Mouse (Mus musculus) heart, adult 2 months (tissue): ENCODE data around the gene Gm11549. TPM values are rescaled to one million over a fixed set of nuclear protein-coding genes. Genes with fewer than 3 reads are reported as not detected.

Source experiments
- DNase-seq, 2 experiments: peaks; one replicate each; pipeline ENCODE4 v3.0.0; 2021
- H3K27ac ChIP-seq: fragments of 200-600 bp; 2 replicates; pipeline ENCODE4 v1.8.1; 2022
- H3K27me3 ChIP-seq: fragments of 200-500 bp; 2 replicates; pipeline ENCODE4 v1.6.1; 2012; ENCODE audit warnings: mild to moderate bottlenecking, low read length, inconsistent platforms, mixed read lengths; ENCODE audit not compliant: control insufficient read depth, insufficient read depth
- H3K36me3 ChIP-seq: fragments of 200-500 bp; 2 replicates; pipeline ENCODE4 v1.6.1; 2012; ENCODE audit warnings: low read length, inconsistent platforms; ENCODE audit not compliant: control insufficient read depth, insufficient read depth
- H3K4me1 ChIP-seq: fragments of 200-500 bp; 2 replicates; pipeline ENCODE4 v1.6.1; 2011; ENCODE audit warnings: low read length; ENCODE audit not compliant: control insufficient read depth, insufficient read depth
- H3K4me3 ChIP-seq: fragments of 200-600 bp; 2 replicates; pipeline ENCODE4 v1.8.1; 2022
- H3K79me2 ChIP-seq: fragments of 200-500 bp; replicated peaks from 2 replicates; pipeline ENCODE4 v1.6.1; 2012; ENCODE audit warnings: mild to moderate bottlenecking, inconsistent platforms, low read length, moderate library complexity, mixed read lengths; ENCODE audit not compliant: control insufficient read depth, insufficient read depth
- H3K9ac ChIP-seq: fragments of 200-500 bp; 2 replicates; pipeline ENCODE4 v1.6.1; 2012; ENCODE audit warnings: low read depth, mild to moderate bottlenecking, control low read depth, inconsistent platforms, low read length, mixed read lengths
- CTCF ChIP-seq: fragments of 200-600 bp; IDR thresholded peaks from 2 replicates; pipeline ENCODE4 v1.8.1; 2022; ENCODE audit warnings: antibody characterized with exemption, mild to moderate bottlenecking, moderate library complexity
- EP300 ChIP-seq: fragments of 200-500 bp; IDR thresholded peaks from 2 replicates; pipeline ENCODE4 v1.6.1; 2011; ENCODE audit warnings: low read depth, low read length, control low read depth; ENCODE audit not compliant: insufficient read depth
- POLR2A ChIP-seq: fragments of 200-500 bp; IDR thresholded peaks from 2 replicates; pipeline ENCODE4 v1.6.1; 2011; ENCODE audit warnings: mild to moderate bottlenecking, low read depth, low read length, control low read depth; ENCODE audit not compliant: insufficient read depth
- WGBS: fragments of 180-500 bp; shearing (Covaris S2); methylation state at CpG from one replicate; pipeline ENCODE4 v1.1.7; 2018; 5-methylcytosine and 5-hydroxymethylcytosine counted together
- intact Hi-C: fragments of 180-260 bp; cut with DNase I; formaldehyde crosslinking; loops from one replicate; pipeline ENCODE4 v1.15.1; 2025
- polyA plus RNA-seq: library from polyadenylated mRNA; depleted of rRNA; stranded (reverse); fragments of >200 nt; gene quantifications from 2 replicates; pipeline ENCODE4 v1.2.3, GENCODE M21; 2012
- total RNA-seq, 2 experiments: library from RNA; stranded (reverse); gene quantifications; 2 replicates each; pipeline ENCODE4 v1.2.3; 2021

Gm11549 gene
- total and polyA plus RNA-seq, 3 experiments, result not detected

DNA sequence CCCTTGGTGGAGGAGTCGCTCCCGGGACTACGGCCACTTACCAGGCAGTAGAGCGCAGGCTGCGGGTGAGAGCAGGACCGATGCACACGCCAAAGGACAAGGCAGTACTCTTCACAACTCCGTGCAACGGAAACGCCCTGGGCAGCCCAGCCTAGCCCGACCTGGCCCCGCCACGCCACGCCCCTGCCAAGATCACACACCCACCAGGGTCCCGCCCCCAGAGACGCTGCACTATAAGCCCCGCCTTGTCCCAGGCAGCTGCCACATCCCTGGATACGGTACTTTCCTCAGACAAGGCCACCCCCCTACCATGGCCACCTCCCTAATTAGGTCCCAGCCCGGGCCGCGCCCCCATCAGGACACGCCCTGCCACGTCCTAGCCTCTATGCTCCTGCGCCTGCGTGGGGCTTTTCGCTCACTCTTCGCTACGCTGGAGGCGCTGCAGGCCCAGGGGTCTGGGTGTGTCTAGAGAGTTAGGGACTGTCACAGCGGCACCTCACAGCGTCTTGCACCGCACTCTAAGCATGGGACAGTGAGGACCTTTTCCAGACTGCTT is 46.0 kb downstream of the Gm11549 start, which contains the start of the genes Anxa5 and 1810062G17Rik:
Anxa5 (minus strand) TSS at position 363 of the 556 bp plus-strand sequence.
1810062G17Rik (plus strand) TSS at position 406 of the 556 bp plus-strand sequence.
- peaks cover 11% of the 10 kb centered on the region for H3K4me1 ChIP-seq

DNA sequence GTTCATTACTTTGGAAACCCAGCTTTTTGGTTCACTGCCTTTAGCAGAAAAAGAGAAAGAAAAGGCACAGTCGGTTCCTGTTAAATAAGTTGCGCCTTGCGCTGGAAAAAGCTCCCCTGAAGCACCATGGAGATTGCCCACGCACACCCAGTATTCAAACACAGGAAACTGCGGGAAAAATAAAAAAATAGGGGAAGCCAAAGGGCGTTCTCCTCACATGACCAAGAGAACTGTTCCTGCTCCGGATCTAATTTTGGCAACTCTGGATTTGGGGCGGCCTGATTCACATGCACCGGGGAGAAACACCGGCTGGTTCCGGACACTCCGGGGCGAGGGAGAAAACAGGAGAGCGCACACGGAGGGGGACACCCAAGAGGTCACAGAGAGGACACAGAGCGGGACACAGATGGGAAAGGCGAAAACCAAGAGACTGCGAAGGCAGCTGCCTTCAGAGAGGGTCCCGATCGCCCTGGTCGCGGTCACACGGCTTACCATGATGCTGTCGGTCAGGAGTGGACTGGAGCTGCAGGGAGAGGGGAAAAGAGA is 46.6 kb downstream of the Gm11549 start:
- no peak for TF ChIP-seq EP300
- no peak for TF ChIP-seq CTCF
- no peak; the same call in 1 of the 2 replicates for TF ChIP-seq POLR2A
- Histone ChIP-seq H3K27me3 (no peaks in the 10 kb centered on the region), H3K79me2 (no peaks in the 10 kb centered on the region; the same call in 1 of the 2 replicates), H3K4me1 (peaks cover 14% of the 10 kb centered on the region), H3K9ac (peak overlapping the region; percentile 87), H3K4me3 (peak overlapping the region; percentile 100), H3K36me3 (peaks cover 9% of the 10 kb centered on the region), H3K27ac (peak overlapping the region; percentile 98)
- DNase-seq, result peak; percentile 77 to 80
- intact Hi-C loops, result loop anchor here (5.0 to 10.0 kb wide), 4 partner anchors 77 to 540 kb away; partner anchors contain the start of genes Acad9, Ccna2, Dcun1d1 and Exosc9
- WGBS, result under 1% methylated on average over 24 of the region's 24 CpGs

More for the DNA sequence above, 46.0 kb downstream of the Gm11549 start, which contains the start of the genes Anxa5 and 1810062G17Rik:
- Histone ChIP-seq H3K27ac (peak within 1 kb of the TSS; percentile 98), H3K79me2 (no peaks in the 10 kb centered on the region), H3K9ac (peak within 1 kb of the TSS; percentile 87), H3K4me3 (peak within 1 kb of the TSS; percentile 100), H3K36me3 (peaks cover 9% of the 10 kb centered on the region), H3K27me3 (no peaks in the 10 kb centered on the region)
- intact Hi-C loops, result loop anchor here (1.0 to 10.0 kb wide), 5 partner anchors 20 to 541 kb away; partner anchors contain the start of genes Acad9, Ccna2, Dcun1d1 and Exosc9
- DNase-seq, result peak; percentile 98 to 99
- TF ChIP-seq POLR2A (peak; percentile 98), EP300 (peak; percentile 43), CTCF (peak; percentile 72)
- WGBS, result under 1% methylated on average over 32 of the region's 32 CpGs

DNA sequence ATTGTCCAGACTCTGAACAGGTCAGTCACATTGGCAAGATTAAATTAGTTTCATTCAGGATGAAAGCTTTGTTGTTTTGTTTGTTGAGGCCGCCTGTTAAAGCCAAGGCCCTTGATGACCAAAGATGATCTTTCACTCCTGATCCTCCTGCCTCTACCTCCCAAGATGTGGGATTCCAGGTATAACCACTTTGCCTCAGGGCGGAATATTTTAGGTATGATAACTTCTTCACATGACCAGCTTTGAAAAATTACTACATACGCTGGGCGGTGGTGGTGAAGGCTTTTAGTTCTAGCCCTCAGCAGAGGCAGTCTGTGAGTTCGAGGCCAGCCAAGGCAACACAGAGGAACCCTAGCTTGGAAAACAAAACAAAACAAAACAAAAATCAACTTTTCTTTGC is 47.2 kb downstream of the Gm11549 start:
- Histone ChIP-seq H3K4me3 (peak overlapping the region; percentile 100), H3K4me1 (peaks cover 15% of the 10 kb centered on the region), H3K36me3 (peaks cover 9% of the 10 kb centered on the region), H3K9ac (no peak overlapping the region), H3K27ac (peak overlapping the region; percentile 98), H3K27me3 (no peaks in the 10 kb centered on the region), H3K79me2 (no peaks in the 10 kb centered on the region; the same call in 1 of the 2 replicates)
- WGBS, result 54% methylated on average over 5 of the region's 5 CpGs
- TF ChIP-seq EP300 (no peak), POLR2A (no peak), CTCF (no peak)
- intact Hi-C loops, result loop anchor here (10.0 kb wide), 2 partner anchors 410 to 540 kb away; partner anchors contain the start of genes Acad9 and Dcun1d1
- no peak for DNase-seq

DNA sequence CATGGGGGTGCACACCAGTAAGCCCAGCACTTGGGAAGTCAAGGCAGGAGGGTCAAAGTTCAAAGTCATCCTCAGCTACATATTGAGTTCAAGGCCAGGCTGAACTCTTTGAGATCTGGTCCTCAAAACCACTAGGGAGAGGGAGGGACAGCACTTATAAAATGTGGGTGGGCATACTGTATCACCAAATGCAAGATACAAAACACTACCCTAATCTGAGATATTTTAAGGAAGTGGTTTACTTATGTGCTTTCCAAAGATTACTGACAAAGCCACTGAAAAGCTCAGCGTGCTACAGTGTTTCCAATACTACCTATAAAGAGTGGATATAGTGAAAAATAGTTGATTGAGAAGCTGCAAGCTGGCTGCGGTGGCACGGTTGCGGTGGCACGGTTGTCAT is 48.4 kb downstream of the Gm11549 start:
- Histone ChIP-seq H3K36me3 (peaks cover 9% of the 10 kb centered on the region), H3K4me1 (peaks cover 19% of the 10 kb centered on the region)
- 86% methylated on average over 5 of the region's 5 CpGs for WGBS

DNA sequence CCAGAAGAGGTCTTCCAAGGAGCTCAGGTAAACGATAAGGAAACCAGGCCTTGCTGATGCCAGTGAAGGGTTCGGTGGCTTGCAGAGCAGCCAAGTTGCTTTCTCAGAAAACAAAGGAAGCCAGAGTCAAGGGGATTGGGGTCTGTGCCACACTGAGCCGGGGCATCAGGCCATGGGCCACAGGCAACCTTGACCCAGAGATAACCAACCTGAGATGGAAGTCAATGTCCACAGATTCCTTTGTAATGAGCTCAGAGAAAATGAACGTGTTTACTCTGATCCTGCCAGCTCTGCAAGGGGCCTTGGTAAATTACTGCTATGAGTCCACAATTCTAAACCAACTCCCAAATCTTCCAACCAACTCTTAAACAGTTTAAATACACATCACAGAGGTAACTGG is 49.8 kb downstream of the Gm11549 start:
- Histone ChIP-seq H3K79me2 (peaks cover 5% of the 10 kb centered on the region), H3K27ac (peak overlapping the region; percentile 3; the same call in 1 of the 2 replicates), H3K4me1 (peaks cover 27% of the 10 kb centered on the region), H3K4me3 (no peak overlapping the region), H3K27me3 (no peaks in the 10 kb centered on the region), H3K36me3 (peaks cover 15% of the 10 kb centered on the region), H3K9ac (no peak overlapping the region)
- intact Hi-C loops, result loop anchor here (10.0 kb wide), 2 partner anchors 407 to 537 kb away; partner anchors contain the start of genes Acad9 and Dcun1d1
- no peak for TF ChIP-seq POLR2A
- TF ChIP-seq CTCF, result no peak
- TF ChIP-seq EP300, result no peak
- DNase-seq, result no peak
- 19% methylated on average over 4 of the region's 4 CpGs for WGBS

More for the DNA sequence above, 48.4 kb downstream of the Gm11549 start:
- Histone ChIP-seq H3K79me2 (no peaks in the 10 kb centered on the region; the same call in 1 of the 2 replicates), H3K9ac (no peak overlapping the region), H3K4me3 (no peak overlapping the region), H3K27me3 (no peaks in the 10 kb centered on the region), H3K27ac (no peak overlapping the region; the same call in 1 of the 2 replicates)
- intact Hi-C loops, result loop anchor here (10.0 kb wide), 2 partner anchors 408 to 538 kb away; partner anchors contain the start of genes Acad9 and Dcun1d1
- TF ChIP-seq EP300 (no peak), POLR2A (no peak), CTCF (no peak)
- DNase-seq, result no peak
